Mouse (Mus musculus) G1E (cell line): ENCODE measurements around the gene Mgll.

Experiments used
- CTCF ChIP-seq: IDR thresholded peaks from 2 replicates; pipeline ENCODE4 v1.5.1; 2012; ENCODE audit warnings: low read depth, low read length, inconsistent platforms, mixed read lengths
- GATA1 ChIP-seq: IDR thresholded peaks from 2 replicates; pipeline ENCODE4 v1.6.1; 2012; ENCODE audit warnings: borderline replicate concordance, low read length, inconsistent platforms, mixed read lengths
- GATA2 ChIP-seq: IDR thresholded peaks from 2 replicates; pipeline ENCODE4 v1.6.1; 2012; ENCODE audit warnings: low read depth, low read length, inconsistent platforms, borderline replicate concordance
- POLR2AphosphoS5 ChIP-seq: IDR thresholded peaks from 2 replicates; pipeline ENCODE4 v1.6.1; 2012; ENCODE audit warnings: low read depth, low read length, inconsistent platforms; ENCODE audit not compliant: insufficient replicate concordance
- TAL1 ChIP-seq: conservative IDR thresholded peaks from 2 replicates; pipeline ENCODE4 v1.6.1; 2012; ENCODE audit warnings: low read depth, low read length, inconsistent platforms, mixed read lengths

DNA sequence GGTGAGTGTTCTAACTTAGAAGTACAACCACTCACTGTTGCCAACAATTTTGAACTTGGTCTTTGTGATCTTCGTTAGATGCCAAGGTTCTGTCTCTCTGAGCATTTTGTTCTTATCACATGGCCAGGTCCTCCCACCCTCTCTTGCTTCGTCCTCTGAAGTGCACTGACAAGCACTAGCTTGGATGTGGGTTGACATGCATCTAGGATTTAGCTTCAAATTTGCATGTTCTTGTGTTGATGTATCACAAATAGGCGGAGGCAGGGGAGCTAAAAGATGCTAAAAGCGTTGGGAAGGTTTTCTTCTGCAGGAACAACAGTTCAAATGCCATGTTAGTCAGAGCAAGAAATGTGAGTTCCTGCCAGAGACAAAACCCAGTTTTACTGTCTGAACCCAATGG lies 12.1 kb upstream of the Mgll start:
- no peak for TF ChIP-seq GATA1
- TF ChIP-seq CTCF, result no peak
- TF ChIP-seq TAL1, result no peak
- no peak for TF ChIP-seq POLR2AphosphoS5
- TF ChIP-seq GATA2, result no peak
